Mouse (Mus musculus): ENCODE results near the gene Timm9.
"Not testable (repeated sequence)": the region's sequence is repeated elsewhere in the genome, so short reads cannot be mapped to it uniquely, and the experiment has no call there.

Gene Timm9

GRCm38 (mm10) chr12:71107216-71107771 lies 29.2 kb downstream of the Timm9 start:
- no peak for DNase-seq (ENCODE audit: low spot score in 2 of 2)

GRCm38 (mm10) chr12:71104275-71104674 lies 32.2 kb downstream of the Timm9 start:
- DNase-seq (ENCODE audit: low spot score in 2 of 2): not testable (repeated sequence)

- DNase-seq (ENCODE audit: low spot score in 2 of 2): no peak
Observed at GRCm38 (mm10) chr12:71086331-71086730, 50.2 kb downstream of the Timm9 start.
